Mouse (Mus musculus) heart, postnatal 0 days (tissue): ENCODE results near the gene Gm42791. TPM values are rescaled to one million over a fixed set of nuclear protein-coding genes. Genes with fewer than 3 reads are reported as not detected.

Experiments used
- ATAC-seq: fragments of 200-750 bp; cut with Nextera tagmentation; 2 replicates; pipeline ENCODE4 v1.8.0; 2017; ENCODE audit warnings: low read depth, moderate number of reproducible peaks, moderate library complexity; ENCODE audit not compliant: insufficient read depth
- DNase-seq: peaks from one replicate; pipeline ENCODE4 v3.0.0-alpha.2; 2016; ENCODE audit warnings: low spot score
- H3K27ac ChIP-seq: fragments of 300-500 bp; sonication (generic); 2 replicates; pipeline ENCODE4 v1.5.1; 2014; ENCODE audit warnings: low read depth, mild to moderate bottlenecking
- H3K27me3 ChIP-seq: fragments of 300-500 bp; sonication (generic); 2 replicates; pipeline ENCODE4 v1.6.1; 2014; ENCODE audit warnings: low read length, mixed read lengths; ENCODE audit not compliant: control insufficient read depth, insufficient read depth
- H3K36me3 ChIP-seq: fragments of 300-500 bp; sonication (generic); replicated peaks from 2 replicates; pipeline ENCODE4 v1.6.1; 2014; ENCODE audit warnings: low read length, mixed read lengths; ENCODE audit not compliant: control insufficient read depth, insufficient read depth
- H3K4me1 ChIP-seq: fragments of 300-500 bp; sonication (generic); 2 replicates; pipeline ENCODE4 v1.6.1; 2014; ENCODE audit warnings: antibody characterized with exemption; ENCODE audit not compliant: control insufficient read depth, insufficient read depth
- H3K4me2 ChIP-seq: fragments of 300-500 bp; sonication (generic); 2 replicates; pipeline ENCODE4 v1.6.1; 2014; ENCODE audit warnings: low read depth, mild to moderate bottlenecking, low read length, moderate library complexity
- H3K4me3 ChIP-seq: fragments of 300-500 bp; sonication (generic); 2 replicates; pipeline ENCODE4 v1.5.1; 2014; ENCODE audit warnings: low read depth, low read length
- H3K9ac ChIP-seq: fragments of 300-500 bp; sonication (generic); replicated peaks from 2 replicates; pipeline ENCODE4 v1.6.1; 2014; ENCODE audit warnings: low read depth, low read length, mixed read lengths
- H3K9me3 ChIP-seq: fragments of 300-500 bp; sonication (generic); replicated peaks from 2 replicates; pipeline ENCODE4 v1.6.1; 2016; ENCODE audit warnings: low read length; ENCODE audit not compliant: control insufficient read depth
- CTCF ChIP-seq: IDR thresholded peaks from 2 replicates; pipeline ENCODE4 v1.5.1; 2016; ENCODE audit warnings: antibody characterized with exemption, control low read depth, low read depth
- EP300 ChIP-seq: IDR thresholded peaks from 2 replicates; pipeline ENCODE4 v1.6.1; 2016; ENCODE audit warnings: antibody characterized with exemption, low read depth
- WGBS: fragments of 180-500 bp; shearing (Covaris S2); extraction: QIAGEN DNeasy Blood & Tissue Kit; methylation state at CpG from one replicate; pipeline ENCODE4 v1.1.7; 2014; 5-methylcytosine and 5-hydroxymethylcytosine counted together
- polyA plus RNA-seq: library from polyadenylated mRNA; unstranded; fragments of >200 nt; fragmentation: Nextera tagmentation; extraction: Ambion mirVana; gene quantifications from 2 replicates; pipeline ENCODE4 v1.2.1, GENCODE M21; 2015
- total RNA-seq: library from RNA; depleted of rRNA; stranded (reverse); fragments of >200 nt; gene quantifications from 2 replicates; pipeline ENCODE4 v1.2.3, GENCODE M21; 2014; ENCODE audit warnings: low replicate concordance

Gene Gm42791
- total and polyA plus RNA-seq, 2 experiments from 2014 or later = 1.00 TPM; not detected in 1

DNA sequence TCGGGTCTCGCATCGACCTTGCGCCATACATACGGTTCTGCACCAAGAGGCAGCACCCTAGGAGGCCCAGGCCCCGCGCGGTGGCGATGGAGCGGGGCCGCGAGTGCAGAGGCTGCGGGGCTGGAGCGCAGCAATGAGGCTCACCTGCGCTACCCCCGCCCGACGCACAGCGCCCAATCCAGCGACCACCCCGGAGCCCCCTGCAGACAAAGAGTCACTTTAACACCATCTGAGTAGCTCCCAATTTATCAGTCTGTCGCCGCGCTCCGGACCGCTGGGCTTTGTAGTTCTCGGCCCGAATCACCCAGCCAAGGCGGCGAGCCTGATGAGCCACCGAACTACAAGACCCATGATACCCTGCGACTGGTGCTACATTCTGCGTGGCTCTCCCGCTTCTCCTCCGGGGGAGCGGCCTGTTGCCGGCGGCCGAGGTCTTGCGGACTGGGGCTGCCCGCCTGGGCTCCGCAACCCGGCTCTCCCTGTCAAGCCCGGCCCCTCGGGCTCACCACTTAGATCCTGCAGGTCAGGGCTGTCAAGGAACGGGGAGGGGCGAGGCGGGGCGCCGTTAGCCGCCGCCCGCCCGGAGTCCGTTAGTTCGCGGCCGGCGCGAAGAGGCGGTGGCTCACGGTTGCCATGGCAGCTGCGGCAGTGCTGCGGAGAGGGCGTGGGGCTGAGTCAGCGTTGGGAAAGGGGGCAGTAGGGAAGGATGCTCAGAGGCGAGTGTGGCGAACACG lies 66.4 kb downstream of the Gm42791 start:
- peaks cover 12% of the 10 kb centered on the region; the same call in 1 of the 2 replicates for H3K4me1 ChIP-seq
- WGBS = 1% methylated on average over 69 of the region's 69 CpGs
- 0 out of 2 replicates have a peak, but pooled peaks cover 5% of the 10 kb centered on the region for H3K36me3 ChIP-seq
- no peaks in the 10 kb centered on the region for H3K9me3 ChIP-seq
- H3K4me2 ChIP-seq = peak overlapping the region; percentile 65
- H3K4me3 ChIP-seq = peak overlapping the region; percentile 81
- peak overlapping the region; percentile 76 for H3K9ac ChIP-seq
- no peaks in the 10 kb centered on the region for H3K27me3 ChIP-seq
- DNase-seq (peak; percentile 97), ATAC-seq (peak; percentile 99)
- peak overlapping the region; percentile 91 for H3K27ac ChIP-seq
- TF ChIP-seq CTCF = no peak
- no peak for TF ChIP-seq EP300

DNA sequence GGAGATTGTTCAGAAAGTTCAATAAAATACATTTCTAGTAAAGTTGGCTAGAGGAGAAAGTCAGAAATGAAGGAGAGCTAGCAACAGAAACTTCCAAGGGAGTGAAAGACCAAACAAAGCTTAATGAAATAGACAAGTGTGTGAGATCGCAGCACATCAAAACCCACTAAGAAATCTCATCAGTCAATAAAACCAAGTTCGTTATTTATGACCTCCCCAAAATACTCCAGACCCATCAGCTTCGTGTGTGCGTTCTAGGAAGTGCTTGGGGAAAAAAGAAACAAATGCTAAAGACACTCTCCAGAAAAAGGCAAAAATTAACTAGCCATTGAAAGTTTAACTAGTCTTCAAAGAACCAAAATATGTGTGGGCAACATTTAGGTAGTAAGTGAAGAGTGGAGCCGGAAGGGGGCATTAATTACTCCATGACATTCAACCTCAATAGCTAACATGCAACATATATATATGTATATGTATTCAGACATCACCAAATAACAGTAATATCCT lies 67.2 kb downstream of the Gm42791 start:
- WGBS = 48% methylated on average over 5 of the region's 5 CpGs
- H3K4me2 ChIP-seq = peak overlapping the region; percentile 65
- peaks cover 12% of the 10 kb centered on the region; the same call in 1 of the 2 replicates for H3K4me1 ChIP-seq
- TF ChIP-seq CTCF (no peak), EP300 (no peak)
- H3K36me3 ChIP-seq = 0 out of 2 replicates have a peak, but pooled peaks cover 5% of the 10 kb centered on the region
- peak overlapping the region; percentile 81 for H3K4me3 ChIP-seq
- peak overlapping the region; percentile 76 for H3K9ac ChIP-seq
- ATAC-seq (no peak), DNase-seq (no peak)
- peak overlapping the region; percentile 91 for H3K27ac ChIP-seq
- H3K27me3 ChIP-seq = no peaks in the 10 kb centered on the region
- no peaks in the 10 kb centered on the region for H3K9me3 ChIP-seq

DNA sequence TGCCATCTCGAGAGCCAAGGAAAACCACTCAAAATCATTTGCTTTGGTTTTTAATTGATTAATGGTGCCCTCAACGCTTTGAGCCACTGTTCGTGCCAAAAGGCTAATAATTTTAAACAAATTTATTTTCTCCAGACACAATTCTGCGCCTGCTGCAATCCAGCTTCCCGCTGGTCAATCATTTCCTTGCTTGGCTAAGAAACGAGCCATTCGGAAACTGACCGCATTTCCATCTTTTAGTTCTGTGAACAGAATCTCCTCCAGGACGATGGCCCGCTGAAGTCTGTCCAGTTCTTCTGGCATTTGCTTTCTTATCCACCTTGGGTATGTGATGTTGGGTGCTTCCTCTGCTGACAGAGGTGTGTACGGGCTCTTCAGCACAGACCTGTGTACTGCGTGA lies 70.4 kb downstream of the Gm42791 start:
- peaks cover 12% of the 10 kb centered on the region; the same call in 1 of the 2 replicates for H3K4me1 ChIP-seq
- H3K27me3 ChIP-seq = no peaks in the 10 kb centered on the region
- H3K9me3 ChIP-seq = no peaks in the 10 kb centered on the region
- DNase-seq (no peak), ATAC-seq (no peak)
- H3K27ac ChIP-seq = no peak overlapping the region
- 86% methylated on average over 12 of the region's 12 CpGs for WGBS
- H3K9ac ChIP-seq = no peak overlapping the region
- peaks cover 12% of the 10 kb centered on the region for H3K36me3 ChIP-seq
- no peak overlapping the region for H3K4me2 ChIP-seq
- no peak overlapping the region for H3K4me3 ChIP-seq
- no peak for TF ChIP-seq EP300
- no peak for TF ChIP-seq CTCF

DNA sequence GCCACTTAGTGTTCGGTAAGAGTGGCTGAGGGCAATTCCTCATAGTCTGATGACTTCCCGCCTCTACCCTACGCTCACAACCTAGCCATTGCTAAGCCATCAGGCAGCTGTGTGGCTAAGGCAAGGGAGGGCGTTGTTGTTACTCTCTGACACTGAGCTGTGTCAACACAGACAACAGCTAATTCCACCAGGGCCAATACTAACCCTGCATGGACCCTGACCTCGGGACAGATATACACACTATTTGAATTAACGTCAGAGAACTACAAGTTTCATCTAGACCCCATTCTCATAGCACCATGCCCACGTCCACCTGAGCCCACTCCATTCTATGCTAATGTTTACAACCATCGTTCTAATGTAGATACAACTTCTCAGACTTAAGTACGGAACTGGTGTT lies 70.9 kb downstream of the Gm42791 start:
- peaks cover 17% of the 10 kb centered on the region for H3K36me3 ChIP-seq
- H3K4me2 ChIP-seq = no peak overlapping the region
- 88% methylated on average over 9 of the region's 9 CpGs for WGBS
- TF ChIP-seq EP300 (no peak), CTCF (no peak)
- H3K4me1 ChIP-seq = peaks cover 12% of the 10 kb centered on the region; the same call in 1 of the 2 replicates
- no peaks in the 10 kb centered on the region for H3K27me3 ChIP-seq
- H3K9ac ChIP-seq = no peak overlapping the region
- H3K27ac ChIP-seq = no peak overlapping the region
- no peak overlapping the region for H3K4me3 ChIP-seq
- no peak for DNase-seq
- ATAC-seq = no peak
- H3K9me3 ChIP-seq = no peaks in the 10 kb centered on the region

DNA sequence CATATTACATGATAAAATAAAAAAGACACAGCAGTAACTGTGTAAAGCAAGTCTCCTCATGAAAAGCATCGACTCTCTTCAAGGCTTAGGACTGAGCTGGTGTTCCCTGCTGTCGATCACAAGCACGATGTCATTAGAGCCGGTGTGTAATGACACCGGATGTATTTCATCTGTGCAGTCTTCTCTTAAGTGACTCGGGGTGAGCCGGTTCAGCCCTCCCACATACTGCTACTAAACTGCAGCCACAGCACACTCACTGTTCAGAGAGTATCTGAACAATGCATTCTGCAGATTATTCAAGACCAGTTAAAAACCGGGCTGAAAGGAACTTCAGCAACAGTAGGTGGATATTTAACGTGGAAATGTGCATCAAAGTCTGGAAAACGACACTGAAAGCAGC lies 71.5 kb downstream of the Gm42791 start:
- DNase-seq (no peak), ATAC-seq (no peak)
- Histone ChIP-seq H3K4me3 (no peak overlapping the region), H3K4me2 (no peak overlapping the region), H3K4me1 (peaks cover 12% of the 10 kb centered on the region; the same call in 1 of the 2 replicates), H3K9me3 (no peaks in the 10 kb centered on the region), H3K9ac (no peak overlapping the region), H3K36me3 (peaks cover 24% of the 10 kb centered on the region), H3K27ac (no peak overlapping the region), H3K27me3 (no peaks in the 10 kb centered on the region)
- 67% methylated on average over 10 of the region's 10 CpGs for WGBS
- no peak for TF ChIP-seq CTCF
- no peak for TF ChIP-seq EP300
